Mouse (Mus musculus) bone marrow macrophage, adult 2 months (primary cell): ENCODE measurements around the gene Glis1.

Source experiments
- CTCF ChIP-seq: IDR thresholded peaks from 2 replicates; pipeline ENCODE4 v1.5.1; 2012; ENCODE audit warnings: low read depth, mild to moderate bottlenecking, low read length, moderate library complexity
- POLR2A ChIP-seq: IDR thresholded peaks from 2 replicates; pipeline ENCODE4 v1.6.1; 2012; ENCODE audit warnings: mild to moderate bottlenecking, low read depth, low read length, borderline replicate concordance

DNA sequence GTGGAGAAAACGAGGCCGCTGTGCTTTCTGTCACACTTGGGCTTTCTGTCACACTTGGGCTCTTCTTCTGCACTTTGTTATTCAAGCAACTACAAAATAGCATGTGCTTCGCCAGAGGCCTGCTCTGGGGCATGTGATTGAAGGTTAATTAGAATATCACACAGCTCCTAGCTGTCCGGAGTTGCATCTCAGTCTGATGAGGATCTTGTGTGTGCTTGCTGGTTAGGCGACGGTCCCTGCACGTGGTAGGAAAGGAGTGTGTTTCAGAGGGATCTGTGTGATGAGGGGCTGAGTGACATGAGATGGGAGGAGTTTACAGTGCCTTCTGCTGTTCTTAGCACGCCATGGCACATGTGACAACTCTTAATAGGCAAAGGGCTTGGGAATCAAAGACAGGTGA lies 46.9 kb upstream of the Glis1 start:
- no peak for TF ChIP-seq POLR2A
- no peak for TF ChIP-seq CTCF
